Mouse (Mus musculus) megakaryocyte, embryonic 14.5 days (primary cell): Measurements from ENCODE around the gene Tspan8.

Experiments
- FLI1 ChIP-seq: IDR thresholded peaks from 2 replicates; pipeline ENCODE4 v1.6.1; 2012; ENCODE audit warnings: low read length, inconsistent platforms, mixed read lengths
- GATA1 ChIP-seq: IDR thresholded peaks from 3 replicates; pipeline ENCODE4 v1.6.1; 2012; ENCODE audit warnings: mixed read lengths, low read length, inconsistent platforms, borderline replicate concordance

DNA sequence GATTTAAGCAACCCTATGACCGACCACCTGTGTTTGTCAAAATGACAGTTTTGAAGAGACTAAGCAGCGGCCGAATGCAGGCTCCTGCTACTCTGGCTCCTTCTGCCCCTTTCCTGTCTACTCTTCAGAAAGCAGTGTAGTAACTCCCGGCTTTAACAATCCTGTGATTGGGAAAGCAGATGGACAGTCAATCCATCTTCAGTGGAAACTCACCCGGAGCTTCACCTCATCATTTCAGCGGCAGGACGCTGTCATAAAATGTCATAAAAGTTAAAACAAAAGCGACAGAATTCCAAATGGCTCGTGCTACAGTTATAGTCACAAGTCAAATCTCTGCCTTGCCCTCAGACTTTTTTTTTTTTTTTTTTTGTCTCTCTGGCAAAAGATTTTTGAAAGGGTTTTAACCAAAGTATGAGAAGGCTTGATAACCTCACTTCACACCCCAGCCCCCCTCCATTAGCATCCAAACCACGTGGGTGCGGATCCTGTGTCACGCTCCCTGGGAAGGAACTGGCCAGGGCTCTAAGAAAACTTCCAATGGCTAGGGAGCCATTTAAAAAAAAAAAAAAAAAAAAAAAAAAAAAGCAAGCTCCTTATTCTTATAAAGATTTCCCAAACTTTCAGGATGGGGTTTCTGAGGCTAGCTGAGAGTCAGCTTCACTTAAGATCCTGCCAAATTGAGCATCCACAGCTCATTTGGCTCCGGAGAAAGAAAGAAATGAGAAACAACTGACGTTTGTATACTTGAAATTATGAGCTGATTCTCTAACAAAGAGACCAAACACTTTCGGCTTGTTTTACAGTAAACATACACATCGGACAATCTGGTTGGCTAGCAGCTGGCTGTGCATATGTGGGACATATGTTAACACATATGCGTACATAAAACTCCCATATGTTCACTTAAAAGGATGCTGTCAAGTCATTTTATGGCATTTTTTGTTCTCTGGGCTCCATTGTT is 40.4 kb upstream of the Tspan8 start:
- TF ChIP-seq FLI1, result no peak
- no peak for TF ChIP-seq GATA1
